Mouse (Mus musculus) small intestine, adult 2 months (tissue): ENCODE results near the gene Iffo1.

Experiments
- CTCF ChIP-seq: fragments of 200-500 bp; IDR thresholded peaks from 2 replicates; pipeline ENCODE4 v1.5.1; 2012; ENCODE audit warnings: low read depth, mild to moderate bottlenecking, control low read depth, inconsistent platforms, low read length, moderate library complexity, mixed read lengths; ENCODE audit not compliant: insufficient replicate concordance, insufficient read length; ENCODE audit errors: extremely low read depth
- POLR2A ChIP-seq: fragments of 200-500 bp; IDR thresholded peaks from 2 replicates; pipeline ENCODE4 v1.6.1; 2012; ENCODE audit warnings: low read depth, mild to moderate bottlenecking, control low read depth, inconsistent platforms, low read length, moderate library complexity

DNA sequence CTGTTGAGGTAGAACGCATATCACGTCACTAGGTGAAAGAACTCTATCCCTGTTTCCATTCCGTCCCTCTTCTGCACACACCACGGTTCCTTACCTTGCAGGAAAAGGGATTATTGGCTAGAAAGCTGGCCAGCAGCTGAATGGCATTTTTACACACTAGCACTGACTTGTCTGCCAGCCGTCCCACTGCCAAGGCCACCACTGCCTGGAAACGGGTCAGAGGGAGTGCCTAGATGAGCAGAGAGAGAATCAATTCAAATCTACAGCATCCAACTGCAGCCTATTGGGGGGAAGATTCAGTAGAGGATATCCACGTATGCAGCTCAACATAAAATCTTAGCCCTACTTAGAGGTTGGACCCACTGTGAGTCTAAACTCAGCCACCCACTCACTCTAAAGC lies 34.6 kb downstream of the Iffo1 start:
- TF ChIP-seq CTCF, result no peak
- TF ChIP-seq POLR2A, result no peak
